ENCODE assay signal across 7 mouse cellular contexts in genomic region chr11:106669873-106670173, GRCm38 (mm10). TPM values are rescaled to one million over a fixed set of nuclear protein-coding genes. Genes with fewer than 3 reads are reported as not detected.
DNase-seq lines count a peak whose midpoint lies in the region; ATAC-seq lines count a peak whose summit lies in the region.

No protein-coding gene starts in this region.

- peak; percentile 25 for DNase-seq in right cerebral cortex, postnatal 14 days
- no peak for DNase-seq in right cerebral cortex, adult 2 months (ENCODE audit: low spot score in 2 of 2)
- DNase-seq in lung, postnatal 36 days = peak; percentile 71
- no peak for DNase-seq in layer of hippocampus, adult 11-12 months (ENCODE audit: low spot score)
- DNase-seq in adrenal gland, postnatal 10 days = no peak
- no peak for DNase-seq in retina, embryonic 14.5 days (ENCODE audit: low spot score)

- ATAC-seq in granulocyte monocyte progenitor cell, adult 5-6 weeks (replicated peaks; ENCODE audit: poor library complexity, severe bottlenecking) = peak; percentile 41; the same call in 1 of the 2 replicates

RNA-seq across cellular contexts. Expression of gene Tex2, which starts 56.6 kb away (rescaled TPM):
- total RNA-seq in granulocyte monocyte progenitor cell, adult 5-6 weeks (2014; fragmentation: Nextera tagmentation) = 73.6 and 80.2 TPM in 2 replicates
- total RNA-seq in granulocyte monocyte progenitor cell, adult 5-6 weeks (2017) = 77.5 and 84.3 TPM in 2 replicates
- total RNA-seq in adrenal gland, postnatal 10 days (2021) = 10 to 100 TPM; 38.4 to 40.0 TPM

Comparison
In these comparisons a context has a peak if more than half of its experiments do, and no peak if none do; other contexts are left out.
1. DNase-seq: peak in right cerebral cortex, postnatal 14 days (single experiment) and lung, postnatal 36 days (single experiment); none in right cerebral cortex, adult 2 months (0 of 2), layer of hippocampus, adult 11-12 months (single experiment), adrenal gland, postnatal 10 days (single experiment) and retina, embryonic 14.5 days (single experiment).